In the genomic region with DNA sequence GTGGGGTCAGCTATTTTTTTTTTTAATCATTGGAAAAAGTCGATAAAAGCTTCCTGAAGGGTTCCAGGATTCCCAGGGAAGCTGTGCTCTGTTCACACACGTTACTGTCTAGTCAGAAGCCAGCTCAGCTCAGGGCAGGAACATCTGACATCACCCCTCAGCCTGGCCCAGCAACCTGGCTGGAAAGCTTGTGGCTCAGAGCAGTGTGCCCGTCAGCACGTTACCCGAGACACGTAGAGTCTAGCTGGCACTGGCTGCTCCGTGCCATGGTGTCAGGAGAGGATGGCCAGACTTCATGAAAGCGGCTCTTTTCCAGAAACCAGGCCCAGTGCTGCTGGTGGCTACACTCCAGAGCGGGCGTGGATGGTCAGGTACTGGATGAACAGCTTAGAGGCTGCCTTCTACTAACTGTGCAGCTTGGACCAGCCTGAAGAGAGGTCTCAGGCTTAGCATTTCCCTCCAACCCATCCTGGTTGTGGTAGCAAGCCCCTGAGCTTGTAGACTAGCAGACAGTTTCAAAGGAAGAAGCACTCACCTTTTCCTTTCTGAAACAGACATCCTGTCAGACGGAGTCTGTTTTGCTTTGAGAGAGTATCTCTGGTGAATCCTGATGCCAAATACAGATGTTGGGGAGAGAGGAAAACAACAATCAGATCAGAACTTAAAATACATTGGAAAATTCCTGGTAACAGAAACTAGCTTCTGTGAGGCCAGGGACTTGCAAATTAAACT, we compare ENCODE assay signal across 15 mouse cellular contexts.
DNase-seq lines count a peak whose midpoint lies in the region; ATAC-seq and TF ChIP-seq lines count a peak whose summit lies in the region.
"Had no signal": no experiment of that assay in that cellular context is flagged by ENCODE, and none has a peak within 500 bp of the region (broad histone marks: within the 10 kb centered on the region; RNA-seq: fewer than 3 reads in every experiment).

No protein-coding gene starts in this region.

- H3K36me3 ChIP-seq in hindbrain, embryonic 10.5 days = no peaks in the 10 kb centered on the region
- H3K36me3 ChIP-seq in hindbrain, embryonic 12.5 days = no peaks in the 10 kb centered on the region
- no peaks in the 10 kb centered on the region for H3K36me3 ChIP-seq in embryonic facial prominence, embryonic 14.5 days (ENCODE audit: control insufficient read depth, insufficient read depth, low read length)
- no peaks in the 10 kb centered on the region for H3K36me3 ChIP-seq in limb, embryonic 14.5 days (ENCODE audit: control insufficient read depth, insufficient read depth, low read length)
- no peaks in the 10 kb centered on the region for H3K36me3 ChIP-seq in forebrain, postnatal 0 days (ENCODE audit: insufficient read depth)
- H3K36me3 ChIP-seq: intestine, embryonic 15.5 days had no signal

- no peak overlapping the region for H3K4me3 ChIP-seq in hindbrain, embryonic 10.5 days
- no peak overlapping the region for H3K4me3 ChIP-seq in hindbrain, embryonic 12.5 days
- no peak overlapping the region for H3K4me3 ChIP-seq in embryonic facial prominence, embryonic 14.5 days (ENCODE audit: low read depth, low read length)
- no peak overlapping the region for H3K4me3 ChIP-seq in limb, embryonic 14.5 days (replicated peaks; ENCODE audit: low read length)
- no peak overlapping the region for H3K4me3 ChIP-seq in forebrain, postnatal 0 days (ENCODE audit: low read depth, low read length)
- H3K4me3 ChIP-seq: intestine, embryonic 15.5 days had no signal

- no peaks in the 10 kb centered on the region for H3K27me3 ChIP-seq in hindbrain, embryonic 10.5 days (ENCODE audit: insufficient read depth, poor library complexity, severe bottlenecking)
- no peaks in the 10 kb centered on the region for H3K27me3 ChIP-seq in hindbrain, embryonic 12.5 days
- H3K27me3 ChIP-seq in embryonic facial prominence, embryonic 14.5 days (replicated peaks; ENCODE audit: control insufficient read depth, insufficient read depth, low read length) = no peaks in the 10 kb centered on the region
- no peaks in the 10 kb centered on the region for H3K27me3 ChIP-seq in limb, embryonic 14.5 days (ENCODE audit: control insufficient read depth, insufficient read depth, low read length)
- H3K27me3 ChIP-seq in forebrain, postnatal 0 days (ENCODE audit: insufficient read depth, low read length) = no peaks in the 10 kb centered on the region
- H3K27me3 ChIP-seq: intestine, embryonic 15.5 days had no signal

- no peak for TF ChIP-seq POLR2A in limb, embryonic 14.5 days (IDR thresholded peaks at IDR 0.05; ENCODE audit: borderline replicate concordance, extremely low read depth, insufficient read depth, insufficient read length)

- no peak overlapping the region for H3K4me2 ChIP-seq in hindbrain, embryonic 12.5 days (replicated peaks)
- no peak overlapping the region for H3K4me2 ChIP-seq in embryonic facial prominence, embryonic 14.5 days (ENCODE audit: low read depth, low read length)
- H3K4me2 ChIP-seq in limb, embryonic 14.5 days (replicated peaks; ENCODE audit: low read depth, low read length, severe bottlenecking) = no peak overlapping the region
- H3K4me2 ChIP-seq in forebrain, postnatal 0 days (ENCODE audit: low read depth) = no peak overlapping the region
- H3K4me2 ChIP-seq: intestine, embryonic 15.5 days had no signal

- DNase-seq in gastrocnemius, adult 18-20 months (ENCODE audit: low spot score) = peak; percentile 15
- no peak for DNase-seq in gastrocnemius, adult 8-10 months (ENCODE audit: low spot score in 2 of 2)
- DNase-seq in hindbrain, embryonic 10.5 days (ENCODE audit: low spot score) = no peak
- DNase-seq in embryonic facial prominence, embryonic 14.5 days (ENCODE audit: low spot score) = no peak
- DNase-seq in limb, embryonic 14.5 days (ENCODE audit: low spot score) = no peak
- DNase-seq in forebrain, postnatal 0 days = no peak
- no peak for DNase-seq in spleen, adult 18-20 months
- DNase-seq: adrenal gland, adult 8-10 months; cerebellum, postnatal 25 days; lung, adult 2 months; midbrain, embryonic 14.5 days had no signal

- TF ChIP-seq CTCF in forebrain, postnatal 0 days (IDR thresholded peaks at IDR 0.05; ENCODE audit: low read depth) = no peak

- no peaks in the 10 kb centered on the region for H3K4me1 ChIP-seq in hindbrain, embryonic 10.5 days (replicated peaks)
- no peaks in the 10 kb centered on the region for H3K4me1 ChIP-seq in hindbrain, embryonic 12.5 days
- H3K4me1 ChIP-seq in embryonic facial prominence, embryonic 14.5 days (ENCODE audit: control insufficient read depth, insufficient read depth, low read length) = peaks cover 4% of the 10 kb centered on the region
- H3K4me1 ChIP-seq in limb, embryonic 14.5 days (ENCODE audit: control insufficient read depth, insufficient read depth, low read length) = no peaks in the 10 kb centered on the region
- no peaks in the 10 kb centered on the region for H3K4me1 ChIP-seq in forebrain, postnatal 0 days (ENCODE audit: insufficient read depth)
- H3K4me1 ChIP-seq: intestine, embryonic 15.5 days had no signal

- H3K9ac ChIP-seq in hindbrain, embryonic 12.5 days = no peak overlapping the region
- H3K9ac ChIP-seq in embryonic facial prominence, embryonic 14.5 days (ENCODE audit: low read depth, low read length) = no peak overlapping the region
- 0 out of 2 replicates have a peak overlapping the region, but pooled peaks have one; percentile 3 for H3K9ac ChIP-seq in limb, embryonic 14.5 days (ENCODE audit: low read depth, low read length, severe bottlenecking)
- no peak overlapping the region for H3K9ac ChIP-seq in forebrain, postnatal 0 days
- H3K9ac ChIP-seq: intestine, embryonic 15.5 days had no signal

- peak overlapping the region; percentile 17; the same call in 1 of the 2 replicates for H3K27ac ChIP-seq in hindbrain, embryonic 10.5 days
- no peak overlapping the region for H3K27ac ChIP-seq in hindbrain, embryonic 12.5 days
- peak overlapping the region; percentile 44; the same call in 1 of the 2 replicates for H3K27ac ChIP-seq in embryonic facial prominence, embryonic 14.5 days (replicated peaks; ENCODE audit: low read depth, low read length)
- no peak overlapping the region for H3K27ac ChIP-seq in limb, embryonic 14.5 days (replicated peaks; ENCODE audit: low read depth, low read length)
- no peak overlapping the region for H3K27ac ChIP-seq in forebrain, postnatal 0 days (ENCODE audit: low read depth, low read length)
- H3K27ac ChIP-seq: intestine, embryonic 15.5 days; kidney, postnatal 0 days; macrophage had no signal

- 87% methylated on average over 11 of the region's 11 CpGs for WGBS in hindbrain, embryonic 10.5 days
- 90% methylated on average over 11 of the region's 11 CpGs for WGBS in hindbrain, embryonic 12.5 days
- 79% methylated on average over 11 of the region's 11 CpGs for WGBS in embryonic facial prominence, embryonic 14.5 days
- WGBS in limb, embryonic 14.5 days = 80% methylated on average over 11 of the region's 11 CpGs
- 78% methylated on average over 11 of the region's 11 CpGs for WGBS in forebrain, postnatal 0 days

- no peak for ATAC-seq in hindbrain, embryonic 12.5 days (ENCODE audit: low FRiP score)
- ATAC-seq in embryonic facial prominence, embryonic 14.5 days (ENCODE audit: low read depth) = no peak
- ATAC-seq in limb, embryonic 14.5 days (ENCODE audit: low FRiP score, low read depth) = no peak
- ATAC-seq in forebrain, postnatal 0 days = no peak
- ATAC-seq: intestine, embryonic 15.5 days had no signal

- no peaks in the 10 kb centered on the region for H3K9me3 ChIP-seq in hindbrain, embryonic 10.5 days
- H3K9me3 ChIP-seq in hindbrain, embryonic 12.5 days (replicated peaks) = no peaks in the 10 kb centered on the region
- no peaks in the 10 kb centered on the region for H3K9me3 ChIP-seq in embryonic facial prominence, embryonic 14.5 days (ENCODE audit: control insufficient read depth, low read length)
- no peaks in the 10 kb centered on the region for H3K9me3 ChIP-seq in limb, embryonic 14.5 days (ENCODE audit: control insufficient read depth, low read length)
- H3K9me3 ChIP-seq in forebrain, postnatal 0 days (ENCODE audit: low read length) = no peaks in the 10 kb centered on the region
- H3K9me3 ChIP-seq: intestine, embryonic 15.5 days had no signal

Comparison
In these comparisons a context has a peak if more than half of its experiments do, and no peak if none do; other contexts are left out.
1. H3K27ac ChIP-seq: peak in hindbrain, embryonic 10.5 days (single experiment) and embryonic facial prominence, embryonic 14.5 days (single experiment); none in hindbrain, embryonic 12.5 days (single experiment), limb, embryonic 14.5 days (single experiment) and forebrain, postnatal 0 days (single experiment).